Mouse (Mus musculus) heart, embryonic 16.5 days (tissue): ENCODE measurements around the gene Tank. TPM values are rescaled to one million over a fixed set of nuclear protein-coding genes. Genes with fewer than 3 reads are reported as not detected.

Source experiments
- ATAC-seq: fragments of 200-750 bp; cut with Nextera tagmentation; replicated peaks from 2 replicates; pipeline ENCODE4 v1.8.0; 2017; ENCODE audit warnings: moderate number of reproducible peaks; ENCODE audit not compliant: insufficient read depth, low FRiP score; ENCODE audit errors: extremely low read depth
- H3K27ac ChIP-seq: fragments of 300-500 bp; sonication (generic); 2 replicates; pipeline ENCODE4 v1.5.1; 2014; ENCODE audit warnings: mild to moderate bottlenecking, low read length, control low read depth, moderate library complexity
- H3K27me3 ChIP-seq: fragments of 300-500 bp; sonication (generic); 2 replicates; pipeline ENCODE4 v1.6.1; 2014; ENCODE audit warnings: low read length, mixed read lengths; ENCODE audit not compliant: control insufficient read depth, insufficient read depth
- H3K36me3 ChIP-seq: fragments of 300-500 bp; sonication (generic); 2 replicates; pipeline ENCODE4 v1.6.1; 2014; ENCODE audit not compliant: control insufficient read depth, insufficient read depth
- H3K4me1 ChIP-seq: fragments of 300-500 bp; sonication (generic); 2 replicates; pipeline ENCODE4 v1.6.1; 2014; ENCODE audit warnings: low read length, mixed read lengths; ENCODE audit not compliant: control insufficient read depth, insufficient read depth
- H3K4me2 ChIP-seq: fragments of 300-500 bp; sonication (generic); 2 replicates; pipeline ENCODE4 v1.6.1; 2014; ENCODE audit warnings: low read depth, mild to moderate bottlenecking, control low read depth, low read length
- H3K4me3 ChIP-seq: fragments of 300-500 bp; sonication (generic); 2 replicates; pipeline ENCODE4 v1.5.1; 2014; ENCODE audit warnings: mild to moderate bottlenecking, control low read depth, low read length
- H3K9ac ChIP-seq: fragments of 300-500 bp; sonication (generic); 2 replicates; pipeline ENCODE4 v1.6.1; 2014; ENCODE audit warnings: low read length, control low read depth
- H3K9me3 ChIP-seq: fragments of 300-500 bp; sonication (generic); replicated peaks from 2 replicates; pipeline ENCODE4 v1.6.1; 2016; ENCODE audit warnings: low read length; ENCODE audit not compliant: control insufficient read depth
- WGBS: fragments of 180-500 bp; shearing (Covaris S2); extraction: QIAGEN DNeasy Blood & Tissue Kit; methylation state at CpG from one replicate; pipeline ENCODE4 v1.1.7; 2014; 5-methylcytosine and 5-hydroxymethylcytosine counted together
- polyA plus RNA-seq: library from polyadenylated mRNA; unstranded; fragments of >200 nt; fragmentation: Nextera tagmentation; extraction: Ambion mirVana; gene quantifications from 2 replicates; pipeline ENCODE4 v1.2.1, GENCODE M21; 2015

Tank gene
- polyA plus RNA-seq, 1 experiment from 2014 or later, result 29.0 TPM

- H3K4me1 ChIP-seq, result no peaks in the 10 kb centered on the region
- H3K4me2 ChIP-seq, result peak overlapping the region; percentile 42
- no peaks in the 10 kb centered on the region for H3K9me3 ChIP-seq
- H3K27me3 ChIP-seq, result no peaks in the 10 kb centered on the region
- peak overlapping the region; percentile 9; the same call in 1 of the 2 replicates for H3K4me3 ChIP-seq
- H3K9ac ChIP-seq, result no peak overlapping the region
- H3K27ac ChIP-seq, result no peak overlapping the region
- H3K36me3 ChIP-seq, result no peaks in the 10 kb centered on the region
- no peak for ATAC-seq
- WGBS, result 61% methylated on average over 17 of the region's 17 CpGs
Observed at GRCm38 (mm10) chr2:61576928-61577695, 1.3 kb upstream of the Tank start.

DNA sequence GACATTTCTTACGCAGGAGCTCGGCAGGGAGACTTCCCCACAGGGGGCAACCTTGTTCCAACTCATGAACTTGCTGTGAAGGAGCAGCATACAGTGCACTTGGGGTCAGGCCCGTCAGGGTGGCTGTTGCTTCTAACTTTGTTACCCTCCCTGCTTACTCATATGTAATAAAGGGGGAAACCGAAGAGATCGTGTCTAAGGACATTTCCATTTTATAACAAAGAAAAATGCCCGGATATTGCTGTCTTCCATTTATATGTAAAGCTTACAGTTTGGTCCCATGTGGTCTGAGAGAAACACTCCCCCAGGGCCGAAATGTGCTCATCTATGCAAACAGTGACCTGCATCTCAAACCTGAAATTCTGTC lies 706 bp upstream of the Tank start:
- Histone ChIP-seq H3K9me3 (no peaks in the 10 kb centered on the region), H3K4me2 (no peak overlapping the region)

GRCm38 (mm10) chr2:61579501-61579990 lies 1.2 kb downstream of the Tank start:
- Histone ChIP-seq H3K4me3 (no peak overlapping the region), H3K36me3 (no peaks in the 10 kb centered on the region), H3K27me3 (no peaks in the 10 kb centered on the region), H3K27ac (no peak overlapping the region), H3K4me1 (no peaks in the 10 kb centered on the region), H3K4me2 (no peak overlapping the region), H3K9me3 (no peaks in the 10 kb centered on the region), H3K9ac (no peak overlapping the region)
- 37% methylated on average over 3 of the region's 3 CpGs for WGBS
- ATAC-seq, result no peak

More for the DNA sequence above, 706 bp upstream of the Tank start:
- no peaks in the 10 kb centered on the region for H3K4me1 ChIP-seq
- no peak overlapping the region for H3K4me3 ChIP-seq
- no peak overlapping the region for H3K27ac ChIP-seq
- H3K27me3 ChIP-seq, result no peaks in the 10 kb centered on the region
- no peak for ATAC-seq
- H3K9ac ChIP-seq, result no peak overlapping the region
- no peaks in the 10 kb centered on the region for H3K36me3 ChIP-seq
- 56% methylated on average over 7 of the region's 7 CpGs for WGBS

GRCm38 (mm10) chr2:61580091-61580490 lies 1.7 kb downstream of the Tank start:
- no peak overlapping the region for H3K4me3 ChIP-seq
- H3K4me1 ChIP-seq, result no peaks in the 10 kb centered on the region
- H3K4me2 ChIP-seq, result no peak overlapping the region
- H3K27me3 ChIP-seq, result no peaks in the 10 kb centered on the region
- WGBS, result 76% methylated on average over 3 of the region's 3 CpGs
- H3K27ac ChIP-seq, result no peak overlapping the region
- H3K9ac ChIP-seq, result no peak overlapping the region
- no peaks in the 10 kb centered on the region for H3K9me3 ChIP-seq
- no peaks in the 10 kb centered on the region for H3K36me3 ChIP-seq
- no peak for ATAC-seq

DNA sequence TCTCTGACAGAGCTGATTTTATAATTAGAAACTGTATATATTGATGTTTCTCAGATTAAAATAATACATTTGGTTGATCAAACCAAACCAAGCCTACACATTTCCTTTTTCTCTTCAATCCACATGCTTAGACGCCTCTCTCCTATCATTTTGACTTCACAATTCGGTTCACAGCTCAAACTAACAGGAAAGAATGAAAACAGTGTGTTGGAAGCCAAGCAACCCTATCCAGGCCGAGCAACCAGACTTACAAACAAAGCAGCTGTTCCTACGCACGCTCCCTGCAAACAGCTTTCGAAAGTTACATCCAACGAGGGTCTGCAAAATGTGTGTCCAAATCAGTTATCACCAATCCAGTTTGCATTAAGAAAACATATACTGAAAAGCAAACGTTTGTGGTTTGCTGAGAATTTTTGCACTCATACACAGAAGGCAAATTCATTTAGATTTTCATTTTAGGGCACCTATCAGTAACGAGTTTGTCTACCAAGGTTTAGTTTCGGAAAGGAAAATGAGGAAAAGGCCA lies 2.2 kb downstream of the Tank start:
- Histone ChIP-seq H3K9ac (no peak overlapping the region), H3K27me3 (no peaks in the 10 kb centered on the region), H3K27ac (no peak overlapping the region), H3K9me3 (no peaks in the 10 kb centered on the region), H3K4me2 (no peak overlapping the region), H3K4me1 (no peaks in the 10 kb centered on the region), H3K36me3 (no peaks in the 10 kb centered on the region), H3K4me3 (no peak overlapping the region)
- 65% methylated on average over 10 of the region's 10 CpGs for WGBS
- ATAC-seq, result no peak

DNA sequence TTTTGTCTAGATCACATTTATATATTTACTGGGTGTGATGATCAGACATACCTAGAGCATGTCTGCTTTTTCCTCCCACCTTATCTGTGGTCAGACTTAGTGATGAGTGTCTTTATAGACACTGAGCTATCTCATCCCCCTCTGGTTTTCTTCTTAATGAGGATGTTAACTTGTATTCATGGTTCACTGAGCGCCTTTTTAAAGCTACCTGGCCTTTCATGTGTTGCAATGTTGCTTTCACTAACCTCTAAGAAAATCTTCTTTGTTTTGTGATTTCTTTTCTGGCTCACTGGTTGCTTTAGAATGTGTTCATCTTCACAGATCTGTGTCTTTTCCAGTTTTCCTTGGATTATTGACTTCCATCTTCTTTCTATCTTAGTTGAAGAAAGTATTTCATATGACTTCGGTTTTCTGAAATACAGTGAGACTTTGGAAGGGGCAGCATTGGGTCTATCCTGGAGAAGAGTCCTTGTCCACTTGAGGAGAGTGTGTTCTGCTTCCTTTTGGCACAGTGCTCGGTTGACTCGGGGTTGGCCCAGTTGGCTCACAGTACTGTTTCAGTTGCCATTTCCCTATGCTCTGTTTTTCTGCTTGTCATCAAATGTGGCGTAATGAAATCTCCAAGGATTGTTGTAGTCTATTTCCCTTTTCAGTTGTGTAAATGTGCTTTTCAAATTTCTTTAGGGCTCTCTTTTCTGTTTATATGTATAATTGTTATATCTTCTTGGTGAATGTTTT lies 4.4 kb downstream of the Tank start:
- no peak overlapping the region for H3K4me2 ChIP-seq
- H3K4me1 ChIP-seq, result no peaks in the 10 kb centered on the region
- H3K27ac ChIP-seq, result no peak overlapping the region
- 78% methylated on average over 5 of the region's 5 CpGs for WGBS
- ATAC-seq, result no peak
- no peaks in the 10 kb centered on the region for H3K36me3 ChIP-seq
- H3K4me3 ChIP-seq, result no peak overlapping the region
- H3K9ac ChIP-seq, result no peak overlapping the region
- H3K27me3 ChIP-seq, result no peaks in the 10 kb centered on the region
- H3K9me3 ChIP-seq, result no peaks in the 10 kb centered on the region

- H3K36me3 ChIP-seq, result no peaks in the 10 kb centered on the region
- ATAC-seq, result no peak
- no peak overlapping the region for H3K4me3 ChIP-seq
- H3K4me1 ChIP-seq, result no peaks in the 10 kb centered on the region
- H3K4me2 ChIP-seq, result no peak overlapping the region
- H3K9ac ChIP-seq, result no peak overlapping the region
- no peak overlapping the region for H3K27ac ChIP-seq
- no peaks in the 10 kb centered on the region for H3K27me3 ChIP-seq
- H3K9me3 ChIP-seq, result no peaks in the 10 kb centered on the region
- 52% methylated on average over 1 of the region's 1 CpGs for WGBS
Observed at GRCm38 (mm10) chr2:61585447-61585846, 7.1 kb downstream of the Tank start.

GRCm38 (mm10) chr2:61586166-61586565 lies 7.8 kb downstream of the Tank start:
- no peak overlapping the region for H3K9ac ChIP-seq
- 87% methylated on average over 3 of the region's 3 CpGs for WGBS
- no peak overlapping the region for H3K4me3 ChIP-seq
- no peak overlapping the region for H3K27ac ChIP-seq
- no peak for ATAC-seq
- H3K9me3 ChIP-seq, result no peaks in the 10 kb centered on the region
- H3K4me2 ChIP-seq, result no peak overlapping the region
- H3K36me3 ChIP-seq, result no peaks in the 10 kb centered on the region
- H3K4me1 ChIP-seq, result no peaks in the 10 kb centered on the region
- no peaks in the 10 kb centered on the region for H3K27me3 ChIP-seq

DNA sequence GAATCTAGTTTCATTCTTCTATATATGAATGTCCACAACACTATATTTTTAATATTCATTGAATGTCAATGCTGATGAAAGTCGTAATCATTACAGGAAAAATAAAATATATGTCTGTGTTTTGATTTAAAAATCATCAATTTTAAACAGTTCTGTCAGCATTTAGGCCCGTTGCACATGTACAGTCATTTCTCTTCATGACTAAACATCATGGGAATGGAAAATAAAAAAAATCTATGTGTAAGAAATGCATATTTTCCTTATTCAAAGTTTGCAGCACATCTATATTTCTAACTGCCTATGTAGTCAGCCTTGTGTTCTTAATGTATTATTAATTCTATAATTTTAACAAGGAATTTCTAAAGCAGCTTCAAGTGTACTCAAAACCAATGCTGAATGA lies 12.4 kb downstream of the Tank start:
- Histone ChIP-seq H3K36me3 (no peaks in the 10 kb centered on the region), H3K27me3 (no peaks in the 10 kb centered on the region), H3K27ac (no peak overlapping the region), H3K9ac (no peak overlapping the region), H3K4me3 (no peak overlapping the region), H3K9me3 (no peaks in the 10 kb centered on the region), H3K4me2 (no peak overlapping the region), H3K4me1 (peaks cover 4% of the 10 kb centered on the region; the same call in 1 of the 2 replicates)
- no peak for ATAC-seq
- WGBS, result 81% methylated on average over 2 of the region's 2 CpGs
